Mouse (Mus musculus): ENCODE results near the gene Iqgap2. TPM values are rescaled to one million over a fixed set of nuclear protein-coding genes. Genes with fewer than 3 reads are reported as not detected.

Iqgap2 gene
- polyA plus RNA-seq, 1 experiment from 2014 or later = 31.5 TPM

GRCm38 (mm10) chr13:95777651-95778391 is 113.9 kb downstream of the Iqgap2 start:
- H3K27ac ChIP-seq (ENCODE audit: low read depth, low read length) = no peak overlapping the region
- H3K4me2 ChIP-seq (replicated peaks; ENCODE audit: low read depth) = no peak overlapping the region
- H3K4me1 ChIP-seq (replicated peaks; ENCODE audit: control insufficient read depth, insufficient read depth, low read length) = peaks cover 23% of the 10 kb centered on the region
- no peak for TF ChIP-seq CTCF (IDR thresholded peaks at IDR 0.05; ENCODE audit: low read depth)
- H3K9ac ChIP-seq (ENCODE audit: low read depth, low read length) = no peak overlapping the region
- peak; percentile 26; the same call in 1 of the 2 replicates for ATAC-seq
- 82% methylated on average over 5 of the region's 5 CpGs for WGBS
- H3K27me3 ChIP-seq (replicated peaks; ENCODE audit: control insufficient read depth, insufficient read depth, low read length) = no peaks in the 10 kb centered on the region
- H3K36me3 ChIP-seq (ENCODE audit: control insufficient read depth, insufficient read depth) = no peaks in the 10 kb centered on the region
- no peak overlapping the region for H3K4me3 ChIP-seq (ENCODE audit: low read depth, low read length)
- no peaks in the 10 kb centered on the region for H3K9me3 ChIP-seq (ENCODE audit: control insufficient read depth)

GRCm38 (mm10) chr13:95777237-95777636 is 114.5 kb downstream of the Iqgap2 start:
- Histone ChIP-seq H3K4me2 (replicated peaks; ENCODE audit: low read depth) (no peak overlapping the region), H3K4me1 (replicated peaks; ENCODE audit: control insufficient read depth, insufficient read depth, low read length) (peaks cover 19% of the 10 kb centered on the region), H3K27ac (ENCODE audit: low read depth, low read length) (no peak overlapping the region), H3K9ac (ENCODE audit: low read depth, low read length) (no peak overlapping the region), H3K4me3 (ENCODE audit: low read depth, low read length) (no peak overlapping the region), H3K9me3 (ENCODE audit: control insufficient read depth) (no peaks in the 10 kb centered on the region), H3K27me3 (replicated peaks; ENCODE audit: control insufficient read depth, insufficient read depth, low read length) (no peaks in the 10 kb centered on the region), H3K36me3 (ENCODE audit: control insufficient read depth, insufficient read depth) (no peaks in the 10 kb centered on the region)
- peak; percentile 93 for TF ChIP-seq CTCF (IDR thresholded peaks at IDR 0.05; ENCODE audit: low read depth)
- WGBS = 7% methylated on average over 2 of the region's 2 CpGs
- ATAC-seq = peak; percentile 89

- 55% methylated on average over 11 of the region's 11 CpGs for WGBS
- no peak overlapping the region for H3K4me2 ChIP-seq (replicated peaks; ENCODE audit: low read depth)
- H3K9me3 ChIP-seq (ENCODE audit: control insufficient read depth) = no peaks in the 10 kb centered on the region
- no peak overlapping the region for H3K27ac ChIP-seq (ENCODE audit: low read depth, low read length)
- no peak for TF ChIP-seq CTCF (IDR thresholded peaks at IDR 0.05; ENCODE audit: low read depth)
- peaks cover 18% of the 10 kb centered on the region for H3K4me1 ChIP-seq (replicated peaks; ENCODE audit: control insufficient read depth, insufficient read depth, low read length)
- no peak overlapping the region for H3K9ac ChIP-seq (ENCODE audit: low read depth, low read length)
- H3K27me3 ChIP-seq (replicated peaks; ENCODE audit: control insufficient read depth, insufficient read depth, low read length) = no peaks in the 10 kb centered on the region
- no peak overlapping the region for H3K4me3 ChIP-seq (ENCODE audit: low read depth, low read length)
- ATAC-seq = no peak
- H3K36me3 ChIP-seq (ENCODE audit: control insufficient read depth, insufficient read depth) = no peaks in the 10 kb centered on the region
Measured at GRCm38 (mm10) chr13:95774966-95775696, 116.6 kb downstream of the Iqgap2 start.

GRCm38 (mm10) chr13:95765017-95765416 is 126.7 kb downstream of the Iqgap2 start:
- Histone ChIP-seq H3K9ac (ENCODE audit: low read depth, low read length) (0 out of 2 replicates have a peak overlapping the region, but pooled peaks have one; percentile 3), H3K4me1 (replicated peaks; ENCODE audit: control insufficient read depth, insufficient read depth, low read length) (peaks cover 8% of the 10 kb centered on the region), H3K4me3 (ENCODE audit: low read depth, low read length) (no peak overlapping the region), H3K9me3 (ENCODE audit: control insufficient read depth) (no peaks in the 10 kb centered on the region), H3K27ac (ENCODE audit: low read depth, low read length) (peak overlapping the region; percentile 54; the same call in 1 of the 2 replicates), H3K4me2 (replicated peaks; ENCODE audit: low read depth) (no peak overlapping the region), H3K36me3 (ENCODE audit: control insufficient read depth, insufficient read depth) (peaks cover 11% of the 10 kb centered on the region; the same call in 1 of the 2 replicates), H3K27me3 (replicated peaks; ENCODE audit: control insufficient read depth, insufficient read depth, low read length) (no peaks in the 10 kb centered on the region)
- peak; percentile 59 for ATAC-seq
- TF ChIP-seq CTCF (IDR thresholded peaks at IDR 0.05; ENCODE audit: low read depth) = no peak
- 29% methylated on average over 9 of the region's 9 CpGs for WGBS

- H3K9me3 ChIP-seq (ENCODE audit: control insufficient read depth) = no peaks in the 10 kb centered on the region
- peaks cover 11% of the 10 kb centered on the region; the same call in 1 of the 2 replicates for H3K36me3 ChIP-seq (ENCODE audit: control insufficient read depth, insufficient read depth)
- ATAC-seq = no peak
- H3K4me1 ChIP-seq (replicated peaks; ENCODE audit: control insufficient read depth, insufficient read depth, low read length) = peaks cover 8% of the 10 kb centered on the region
- TF ChIP-seq CTCF (IDR thresholded peaks at IDR 0.05; ENCODE audit: low read depth) = no peak
- H3K9ac ChIP-seq (ENCODE audit: low read depth, low read length) = no peak overlapping the region
- H3K4me3 ChIP-seq (ENCODE audit: low read depth, low read length) = no peak overlapping the region
- H3K4me2 ChIP-seq (replicated peaks; ENCODE audit: low read depth) = no peak overlapping the region
- WGBS = 34% methylated on average over 3 of the region's 3 CpGs
- no peak overlapping the region for H3K27ac ChIP-seq (ENCODE audit: low read depth, low read length)
- no peaks in the 10 kb centered on the region for H3K27me3 ChIP-seq (replicated peaks; ENCODE audit: control insufficient read depth, insufficient read depth, low read length)
Measured at GRCm38 (mm10) chr13:95763876-95764517, 127.7 kb downstream of the Iqgap2 start.

- no peak overlapping the region for H3K9ac ChIP-seq (ENCODE audit: low read depth, low read length)
- peaks cover 11% of the 10 kb centered on the region; the same call in 1 of the 2 replicates for H3K36me3 ChIP-seq (ENCODE audit: control insufficient read depth, insufficient read depth)
- H3K4me1 ChIP-seq (replicated peaks; ENCODE audit: control insufficient read depth, insufficient read depth, low read length) = peaks cover 3% of the 10 kb centered on the region
- WGBS = 83% methylated on average over 2 of the region's 2 CpGs
- H3K4me3 ChIP-seq (ENCODE audit: low read depth, low read length) = no peak overlapping the region
- no peak for ATAC-seq
- H3K27ac ChIP-seq (ENCODE audit: low read depth, low read length) = no peak overlapping the region
- no peaks in the 10 kb centered on the region for H3K27me3 ChIP-seq (replicated peaks; ENCODE audit: control insufficient read depth, insufficient read depth, low read length)
- H3K4me2 ChIP-seq (replicated peaks; ENCODE audit: low read depth) = no peak overlapping the region
- TF ChIP-seq CTCF (IDR thresholded peaks at IDR 0.05; ENCODE audit: low read depth) = no peak
- H3K9me3 ChIP-seq (ENCODE audit: control insufficient read depth) = no peaks in the 10 kb centered on the region
Measured at GRCm38 (mm10) chr13:95759810-95760209, 131.9 kb downstream of the Iqgap2 start.
